Mouse (Mus musculus): Measurements from ENCODE around the gene Phldb1. TPM values are rescaled to one million over a fixed set of nuclear protein-coding genes. Genes with fewer than 3 reads are reported as not detected.

The Phldb1 gene
- total and polyA plus RNA-seq, 3 experiments = 13.8 to 23.0 TPM; not detected in 1

GRCm38 (mm10) chr9:44719632-44720357 lies 15.2 kb downstream of the Phldb1 start:
- Histone ChIP-seq H3K27ac (ENCODE audit: control insufficient read depth, low read depth, low read length) (no peak overlapping the region), H3K79me2 (ENCODE audit: control insufficient read depth, insufficient read depth, low read length, poor library complexity) (no peaks in the 10 kb centered on the region; the same call in 1 of the 2 replicates), H3K9me3 (replicated peaks; ENCODE audit: insufficient read depth, low read length) (no peaks in the 10 kb centered on the region), H3K4me1 (ENCODE audit: control insufficient read depth in 1 of 2, insufficient read depth in 2 of 2, low read length in 2 of 2) (peaks cover 32 to 50% of the 10 kb centered on the region in 2 experiments), H3K27me3 (ENCODE audit: control insufficient read depth in 1 of 2, insufficient read depth in 2 of 2, low read length in 2 of 2) (no peaks in the 10 kb centered on the region), H3K4me3 (ENCODE audit: control insufficient read depth in 1 of 2, insufficient read depth in 1 of 2, low read depth in 2 of 2, low read length in 2 of 2) (peak overlapping the region in 1 of 2 experiments; percentile 76; a peak in 2 of 4 replicates), H3K9ac (ENCODE audit: control insufficient read depth, low read depth, low read length, poor library complexity, severe bottlenecking) (no peak overlapping the region), H3K36me3 (ENCODE audit: control insufficient read depth in 1 of 2, insufficient read depth in 2 of 2, low read length in 2 of 2) (peaks cover 0 to 31% of the 10 kb centered on the region in 2 experiments; a peak in 2 of 4 replicates)
- TF ChIP-seq POLR2AphosphoS2 (IDR thresholded peaks at IDR 0.05; ENCODE audit: low read length) = no peak
- DNase-seq (ENCODE audit: low read depth, low spot score) = no peak

GRCm38 (mm10) chr9:44718937-44719631 lies 15.9 kb downstream of the Phldb1 start:
- Histone ChIP-seq H3K27ac (ENCODE audit: control insufficient read depth, low read depth, low read length) (0 out of 2 replicates have a peak overlapping the region, but pooled peaks have one; percentile 26), H3K36me3 (ENCODE audit: control insufficient read depth in 1 of 2, insufficient read depth in 2 of 2, low read length in 2 of 2) (peaks cover 0 to 31% of the 10 kb centered on the region in 2 experiments; a peak in 2 of 4 replicates), H3K4me1 (ENCODE audit: control insufficient read depth in 1 of 2, insufficient read depth in 2 of 2, low read length in 2 of 2) (peaks cover 32 to 50% of the 10 kb centered on the region in 2 experiments), H3K9ac (ENCODE audit: control insufficient read depth, low read depth, low read length, poor library complexity, severe bottlenecking) (no peak overlapping the region), H3K9me3 (replicated peaks; ENCODE audit: insufficient read depth, low read length) (no peaks in the 10 kb centered on the region), H3K79me2 (ENCODE audit: control insufficient read depth, insufficient read depth, low read length, poor library complexity) (no peaks in the 10 kb centered on the region; the same call in 1 of the 2 replicates), H3K4me3 (ENCODE audit: control insufficient read depth in 1 of 2, insufficient read depth in 1 of 2, low read depth in 2 of 2, low read length in 2 of 2) (no peak overlapping the region), H3K27me3 (ENCODE audit: control insufficient read depth in 1 of 2, insufficient read depth in 2 of 2, low read length in 2 of 2) (no peaks in the 10 kb centered on the region)
- DNase-seq (ENCODE audit: low read depth, low spot score) = peak; percentile 52
- TF ChIP-seq ZKSCAN1 (IDR thresholded peaks at IDR 0.05; ENCODE audit: low read depth, low read length) (no peak), CHD2 (IDR thresholded peaks at IDR 0.05; ENCODE audit: low read length) (no peak), EP300 (IDR thresholded peaks at IDR 0.05; ENCODE audit: low read depth in 1 of 2, low read length in 2 of 2) (peak; percentile 58 to 63; a peak in 3 of 4 replicates), ETS1 (IDR thresholded peaks at IDR 0.05; ENCODE audit: low read depth, low read length) (peak; percentile 68), TCF12 (IDR thresholded peaks at IDR 0.05; ENCODE audit: low read depth, low read length) (peak; percentile 74), ZNF384 (IDR thresholded peaks at IDR 0.05; ENCODE audit: low read depth, low read length) (0 out of 2 replicates have a peak, but pooled peaks have one; percentile 25), GATA1 (IDR thresholded peaks at IDR 0.05; ENCODE audit: low read depth, low read length) (peak; percentile 67), ZMIZ1 (IDR thresholded peaks at IDR 0.05; ENCODE audit: low read depth, low read length) (no peak), RCOR1 (IDR thresholded peaks at IDR 0.05; ENCODE audit: low read depth, low read length) (peak; percentile 49; the same call in 1 of the 2 replicates), MAX (IDR thresholded peaks at IDR 0.05; ENCODE audit: low read length) (no peak), BHLHE40 (IDR thresholded peaks at IDR 0.05; ENCODE audit: borderline replicate concordance, low read depth, low read length) (peak; percentile 68; the same call in 1 of the 2 replicates), NELFE (IDR thresholded peaks at IDR 0.05; ENCODE audit: low read depth, low read length) (no peak), UBTF (IDR thresholded peaks at IDR 0.05; ENCODE audit: borderline replicate concordance, insufficient read depth, low read depth, low read length) (no peak), USF2 (IDR thresholded peaks at IDR 0.05; ENCODE audit: borderline replicate concordance in 1 of 2, insufficient read depth in 1 of 2, low read depth in 1 of 2, low read length in 2 of 2) (no peak), HCFC1 (IDR thresholded peaks at IDR 0.05; ENCODE audit: low read depth, low read length) (0 out of 2 replicates have a peak, but pooled peaks have one; percentile 13)
